Mouse (Mus musculus) granulocyte monocyte progenitor cell, adult 5-6 weeks (primary cell): Measurements from ENCODE around the gene Olfr1352. TPM values are rescaled to one million over a fixed set of nuclear protein-coding genes. Genes with fewer than 3 reads are reported as not detected.
"Not testable (repeated sequence)": the region's sequence is repeated elsewhere in the genome, so short reads cannot be mapped to it uniquely, and the experiment has no call there.

Experiments used
- ATAC-seq: replicated peaks from 2 replicates; pipeline ENCODE4 v1.8.0; 2016; ENCODE audit warnings: mild to moderate bottlenecking, moderate TSS enrichment, inconsistent platforms; ENCODE audit not compliant: poor library complexity, severe bottlenecking
- total RNA-seq, 2 experiments: library from RNA; stranded (forward) in 1 of 2; stranded (reverse) in 1 of 2; fragments of 200-712, 200-1000 nt in 1 of 2; fragments of >200 nt in 1 of 2; fragmentation: Nextera tagmentation in 1 of 2; gene quantifications; 2 replicates each; pipeline ENCODE4 v1.2.3; 2014 to 2017

Gene Olfr1352
- total RNA-seq (2014; fragmentation: Nextera tagmentation), result not detected in 2 replicates
- total RNA-seq (2017), result not detected in 2 replicates

- ATAC-seq, result no peak
Measured at GRCm38 (mm10) chr10:78980750-78981149, at the start of gene Olfr1352. TSS of gene Olfr1352 (plus strand) at chr10:78981050.

GRCm38 (mm10) chr10:78950336-78950735 is 30.5 kb upstream of the Olfr1352 start, which contains the start of gene Olfr8:
TSS of gene Olfr8 (plus strand) at chr10:78950636.
- ATAC-seq, result not testable (repeated sequence)

- not testable (repeated sequence) for ATAC-seq
Measured at GRCm38 (mm10) chr10:78963009-78963408, 17.8 kb upstream of the Olfr1352 start, which contains the start of gene Olfr1353. TSS of gene Olfr1353 (plus strand) at chr10:78963309.

- no peak for ATAC-seq
Measured at GRCm38 (mm10) chr10:79012172-79012571, 31.3 kb downstream of the Olfr1352 start, which contains the start of gene Olfr1351. TSS of gene Olfr1351 (plus strand) at chr10:79012472.

- no peak for ATAC-seq
Measured at GRCm38 (mm10) chr10:79028441-79028840, 47.6 kb downstream of the Olfr1352 start, which contains the start of gene Olfr57. TSS of gene Olfr57 (plus strand) at chr10:79028741.

Other genes starting within 250 kb of the Olfr1352 start
- gene Ccdc105, start 228.0 kb upstream of the Olfr1352 start, total RNA-seq (2014; fragmentation: Nextera tagmentation), result not detected in 2 replicates
- gene Ccdc105, start 228.0 kb upstream of the Olfr1352 start, total RNA-seq (2017), result not detected in 2 replicates
- gene Slc1a6, start 200.6 kb upstream of the Olfr1352 start, total RNA-seq (2014; fragmentation: Nextera tagmentation), result not detected in 2 replicates
- not detected in 2 replicates for gene Slc1a6, start 200.6 kb upstream of the Olfr1352 start, total RNA-seq (2017)
- not detected in 2 replicates for gene Olfr1356, start 128.9 kb upstream of the Olfr1352 start, total RNA-seq (2014; fragmentation: Nextera tagmentation)
- gene Olfr1356, start 128.9 kb upstream of the Olfr1352 start, total RNA-seq (2017), result not detected in 2 replicates
- not detected in 2 replicates for gene Olfr1355, start 105.5 kb upstream of the Olfr1352 start, total RNA-seq (2014; fragmentation: Nextera tagmentation)
- gene Olfr1355, start 105.5 kb upstream of the Olfr1352 start, total RNA-seq (2017), result not detected in 2 replicates
- not detected in 2 replicates for gene Olfr1354, start 67.9 kb upstream of the Olfr1352 start, total RNA-seq (2014; fragmentation: Nextera tagmentation)
- not detected in 2 replicates for gene Olfr1354, start 67.9 kb upstream of the Olfr1352 start, total RNA-seq (2017)
- not detected in 2 replicates for gene Olfr8, start 30.4 kb upstream of the Olfr1352 start, total RNA-seq (2014; fragmentation: Nextera tagmentation)
- gene Olfr8, start 30.4 kb upstream of the Olfr1352 start, total RNA-seq (2017), result not detected in 2 replicates
- not detected in 2 replicates for gene Olfr1353, start 17.7 kb upstream of the Olfr1352 start, total RNA-seq (2014; fragmentation: Nextera tagmentation)
- not detected in 2 replicates for gene Olfr1353, start 17.7 kb upstream of the Olfr1352 start, total RNA-seq (2017)
- gene Olfr1351, start 31.4 kb downstream of the Olfr1352 start, total RNA-seq (2014; fragmentation: Nextera tagmentation), result not detected in 2 replicates
- not detected in 2 replicates for gene Olfr1351, start 31.4 kb downstream of the Olfr1352 start, total RNA-seq (2017)
- gene Olfr57, start 47.7 kb downstream of the Olfr1352 start, total RNA-seq (2014; fragmentation: Nextera tagmentation), result not detected in 2 replicates
- not detected in 2 replicates for gene Olfr57, start 47.7 kb downstream of the Olfr1352 start, total RNA-seq (2017)
- 14.4 and 18.0 TPM in 2 replicates for gene 2610008E11Rik, start 116.5 kb downstream of the Olfr1352 start, total RNA-seq (2014; fragmentation: Nextera tagmentation)
- 13.9 and 18.0 TPM in 2 replicates for gene 2610008E11Rik, start 116.5 kb downstream of the Olfr1352 start, total RNA-seq (2017)
- not detected in 2 replicates for gene Vmn2r80, start 167.7 kb downstream of the Olfr1352 start, total RNA-seq (2014; fragmentation: Nextera tagmentation)
- gene Vmn2r80, start 167.7 kb downstream of the Olfr1352 start, total RNA-seq (2017), result not detected in 2 replicates